34 mouse cellular contexts compared by ENCODE assay signal in genomic region chr3:96432207-96432606, GRCm38 (mm10). TPM values are rescaled to one million over a fixed set of nuclear protein-coding genes. Genes with fewer than 3 reads are reported as not detected.
DNase-seq lines count a peak whose midpoint lies in the region; ATAC-seq lines count a peak whose summit lies in the region.
"Had no signal": no experiment of that assay in that cellular context is flagged by ENCODE, and none has a peak within 500 bp of the region (broad histone marks: within the 10 kb centered on the region; RNA-seq: fewer than 3 reads in every experiment).

No protein-coding gene starts in this region.

- peak; percentile 73 for ATAC-seq in midbrain, embryonic 11.5 days (ENCODE audit: low FRiP score)
- ATAC-seq in midbrain, embryonic 15.5 days (replicated peaks), result no peak
- peak; percentile 65 for ATAC-seq in neural tube, embryonic 12.5 days (ENCODE audit: low FRiP score, low read depth)
- no peak for ATAC-seq in activated CD4-positive, CD25-positive, alpha-beta regulatory T cell, adult 4 months
- ATAC-seq in intestine, embryonic 15.5 days, result no peak
- ATAC-seq: forebrain, embryonic 14.5 days; midbrain, embryonic 13.5 days had no signal

- peak; percentile 50 for DNase-seq in heart, adult 11 months
- DNase-seq in heart, adult 9 months (ENCODE audit: low spot score in 2 of 2), result no peak
- no peak for DNase-seq in midbrain, embryonic 11.5 days (ENCODE audit: low spot score, missing footprints)
- peak; percentile 61 for DNase-seq in embryo, embryonic 11 days
- DNase-seq: adrenal gland, postnatal 25 days; cerebellum, adult 11-12 months; cerebellum, adult 9-11 months; gastrocnemius, postnatal 14 days; heart, postnatal 36 days; kidney, adult 8-10 months; kidney, postnatal 10 days; lung, embryonic 14.5 days; lung, postnatal 14 days; right cerebral cortex, postnatal 25 days; spleen, adult 18-20 months; thymus, adult 18-20 months; thymus, postnatal 36 days had no signal

- H3K4me2 ChIP-seq in midbrain, embryonic 11.5 days, result no peak overlapping the region
- H3K4me2 ChIP-seq in midbrain, embryonic 15.5 days, result no peak overlapping the region
- H3K4me2 ChIP-seq in neural tube, embryonic 12.5 days (replicated peaks), result no peak overlapping the region
- H3K4me2 ChIP-seq in intestine, embryonic 15.5 days (replicated peaks), result no peak overlapping the region
- H3K4me2 ChIP-seq: embryonic facial prominence, embryonic 12.5 days; heart, embryonic 11.5 days; hindbrain, embryonic 15.5 days; limb, embryonic 15.5 days; liver, embryonic 15.5 days; lung, embryonic 14.5 days; midbrain, embryonic 13.5 days; neural tube, embryonic 13.5 days had no signal

- no peak overlapping the region for H3K9ac ChIP-seq in midbrain, embryonic 11.5 days (ENCODE audit: low read length)
- no peak overlapping the region for H3K9ac ChIP-seq in midbrain, embryonic 15.5 days
- no peak overlapping the region for H3K9ac ChIP-seq in neural tube, embryonic 12.5 days
- H3K9ac ChIP-seq in intestine, embryonic 15.5 days, result no peak overlapping the region
- H3K9ac ChIP-seq: embryonic facial prominence, embryonic 12.5 days; hindbrain, embryonic 15.5 days; limb, embryonic 15.5 days; liver, embryonic 15.5 days; lung, embryonic 14.5 days; midbrain, embryonic 13.5 days; neural tube, embryonic 13.5 days had no signal

- peaks cover 7% of the 10 kb centered on the region for H3K4me1 ChIP-seq in midbrain, embryonic 11.5 days (ENCODE audit: control insufficient read depth, insufficient read depth, low read length)
- H3K4me1 ChIP-seq in midbrain, embryonic 15.5 days, result peaks cover 5% of the 10 kb centered on the region
- no peaks in the 10 kb centered on the region for H3K4me1 ChIP-seq in neural tube, embryonic 12.5 days
- H3K4me1 ChIP-seq in intestine, embryonic 15.5 days (replicated peaks), result peaks cover 9% of the 10 kb centered on the region
- H3K4me1 ChIP-seq: hindbrain, embryonic 15.5 days; limb, embryonic 15.5 days had no signal

- no peaks in the 10 kb centered on the region for H3K9me3 ChIP-seq in midbrain, embryonic 11.5 days (ENCODE audit: control insufficient read depth, low read length)
- H3K9me3 ChIP-seq in midbrain, embryonic 15.5 days, result no peaks in the 10 kb centered on the region
- no peaks in the 10 kb centered on the region for H3K9me3 ChIP-seq in neural tube, embryonic 12.5 days
- H3K9me3 ChIP-seq in intestine, embryonic 15.5 days, result no peaks in the 10 kb centered on the region
- H3K9me3 ChIP-seq: embryonic facial prominence, embryonic 12.5 days; hindbrain, embryonic 15.5 days; limb, embryonic 10.5 days; limb, embryonic 15.5 days; liver, embryonic 15.5 days; midbrain, embryonic 13.5 days; neural tube, embryonic 13.5 days had no signal

- no peaks in the 10 kb centered on the region for H3K36me3 ChIP-seq in midbrain, embryonic 11.5 days (ENCODE audit: control insufficient read depth, insufficient read depth, low read length)
- no peaks in the 10 kb centered on the region for H3K36me3 ChIP-seq in midbrain, embryonic 15.5 days (replicated peaks)
- H3K36me3 ChIP-seq in neural tube, embryonic 12.5 days, result no peaks in the 10 kb centered on the region
- H3K36me3 ChIP-seq in intestine, embryonic 15.5 days, result no peaks in the 10 kb centered on the region
- H3K36me3 ChIP-seq: embryonic facial prominence, embryonic 12.5 days; hindbrain, embryonic 15.5 days; limb, embryonic 10.5 days; limb, embryonic 15.5 days; liver, embryonic 15.5 days; midbrain, embryonic 13.5 days; neural tube, embryonic 13.5 days had no signal

- peaks cover 21% of the 10 kb centered on the region for H3K27me3 ChIP-seq in midbrain, embryonic 11.5 days (ENCODE audit: control insufficient read depth, insufficient read depth, low read length)
- peaks cover 33% of the 10 kb centered on the region for H3K27me3 ChIP-seq in midbrain, embryonic 15.5 days (replicated peaks)
- H3K27me3 ChIP-seq in neural tube, embryonic 12.5 days (replicated peaks), result peaks cover 22% of the 10 kb centered on the region
- H3K27me3 ChIP-seq in intestine, embryonic 15.5 days (replicated peaks), result peaks cover 29% of the 10 kb centered on the region

- WGBS in midbrain, embryonic 11.5 days, result 7% methylated on average over 3 of the region's 3 CpGs
- 5% methylated on average over 3 of the region's 3 CpGs for WGBS in midbrain, embryonic 15.5 days
- WGBS in neural tube, embryonic 12.5 days, result 6% methylated on average over 3 of the region's 3 CpGs
- 39% methylated on average over 3 of the region's 3 CpGs for WGBS in intestine, embryonic 15.5 days

- H3K4me3 ChIP-seq in midbrain, embryonic 11.5 days (ENCODE audit: low read depth, low read length), result no peak overlapping the region
- H3K4me3 ChIP-seq in midbrain, embryonic 15.5 days, result no peak overlapping the region
- no peak overlapping the region for H3K4me3 ChIP-seq in neural tube, embryonic 12.5 days
- H3K4me3 ChIP-seq in intestine, embryonic 15.5 days (replicated peaks), result no peak overlapping the region
- H3K4me3 ChIP-seq: embryonic facial prominence, embryonic 12.5 days; hindbrain, embryonic 15.5 days; limb, embryonic 10.5 days; limb, embryonic 15.5 days; liver, embryonic 15.5 days; midbrain, embryonic 13.5 days; neural tube, embryonic 13.5 days had no signal

- 0 out of 2 replicates have a peak overlapping the region, but pooled peaks have one; percentile 11 for H3K27ac ChIP-seq in midbrain, embryonic 11.5 days (ENCODE audit: low read depth, low read length)
- no peak overlapping the region for H3K27ac ChIP-seq in midbrain, embryonic 15.5 days
- H3K27ac ChIP-seq in neural tube, embryonic 12.5 days, result no peak overlapping the region
- H3K27ac ChIP-seq in intestine, embryonic 15.5 days, result no peak overlapping the region
- H3K27ac ChIP-seq: embryonic facial prominence, embryonic 12.5 days; hindbrain, embryonic 15.5 days; limb, embryonic 10.5 days; limb, embryonic 15.5 days; liver, embryonic 15.5 days; midbrain, embryonic 13.5 days; neural tube, embryonic 13.5 days; stomach, postnatal 0 days had no signal

RNA-seq across cellular contexts. Expression of gene BC107364, which starts 19.9 kb away (rescaled TPM):
- not detected in 2 replicates for polyA plus RNA-seq in midbrain, embryonic 11.5 days (2014; fragmentation: Nextera tagmentation; extraction: Ambion mirVana)
- polyA plus RNA-seq in midbrain, embryonic 15.5 days (2015; fragmentation: Nextera tagmentation; extraction: Ambion mirVana), result not detected in 2 replicates
- polyA plus RNA-seq in neural tube, embryonic 12.5 days (2016; fragmentation: Nextera tagmentation; extraction: Ambion mirVana), result not detected in 2 replicates
- under 1 TPM in 1 of 2 experiments, not detected in 1; 0.32 TPM for polyA plus RNA-seq in activated CD4-positive, CD25-positive, alpha-beta regulatory T cell, adult 4 months (2017; shearing (Covaris generic))
- 0.14 and 0.20 TPM in 2 replicates for polyA plus RNA-seq in intestine, embryonic 15.5 days (2015; fragmentation: Nextera tagmentation; extraction: Ambion mirVana)
- polyA plus RNA-seq: C2C12; forebrain, embryonic 14.5 days; hindbrain, embryonic 15.5 days; intestine, embryonic 14.5 days; large intestine, adult 2 months; liver, embryonic 15.5 days; lung, embryonic 14.5 days; midbrain, embryonic 13.5 days; neural tube, embryonic 13.5 days had no signal

Comparison
In these comparisons a context has a peak if more than half of its experiments do, and no peak if none do; other contexts are left out.
1. DNase-seq: peak in heart, adult 11 months (single experiment) and embryo, embryonic 11 days (single experiment); none in heart, adult 9 months (0 of 2) and midbrain, embryonic 11.5 days (single experiment).
2. ATAC-seq: peak in midbrain, embryonic 11.5 days (single experiment) and neural tube, embryonic 12.5 days (single experiment); none in midbrain, embryonic 15.5 days (single experiment), activated CD4-positive, CD25-positive, alpha-beta regulatory T cell, adult 4 months (single experiment) and intestine, embryonic 15.5 days (single experiment).